ENCODE assay signal across 9 mouse cellular contexts in the genomic region with DNA sequence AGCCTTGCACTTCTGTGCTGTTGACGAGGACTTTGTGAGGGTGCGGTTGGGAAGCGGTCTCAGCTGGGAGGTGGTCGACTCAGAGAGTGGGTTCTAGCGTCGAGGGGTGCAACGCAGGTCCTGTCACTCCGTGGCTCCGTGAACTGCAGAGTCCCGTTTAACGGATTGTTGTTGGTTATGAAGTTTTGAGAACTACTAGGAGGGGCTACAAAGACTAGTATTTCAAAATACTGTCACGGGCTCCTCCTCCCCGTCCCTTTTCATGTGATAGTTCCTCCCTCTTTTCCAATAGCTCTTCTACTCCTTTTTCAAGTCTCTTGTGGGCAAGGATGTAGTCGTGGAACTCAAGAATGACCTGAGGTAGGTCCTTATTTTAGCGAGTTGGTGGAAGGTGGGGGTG. TPM values are rescaled to one million over a fixed set of nuclear protein-coding genes. Genes with fewer than 3 reads are reported as not detected.
DNase-seq lines count a peak whose midpoint lies in the region; ATAC-seq and TF ChIP-seq lines count a peak whose summit lies in the region.
"Had no signal": no experiment of that assay in that cellular context is flagged by ENCODE, and none has a peak within 500 bp of the region (broad histone marks: within the 10 kb centered on the region; RNA-seq: fewer than 3 reads in every experiment).

No protein-coding gene starts in this region.

- ATAC-seq in heart, embryonic 12.5 days (ENCODE audit: insufficient number of reproducible peaks, low FRiP score), result peak; percentile 10; the same call in 1 of the 2 replicates
- peak; percentile 62 for ATAC-seq in granulocyte monocyte progenitor cell, adult 5-6 weeks (replicated peaks; ENCODE audit: poor library complexity, severe bottlenecking)

- H3K27ac ChIP-seq in heart, embryonic 12.5 days (ENCODE audit: poor library complexity, severe bottlenecking), result peak overlapping the region; percentile 95
- peak overlapping the region; percentile 63 for H3K27ac ChIP-seq in ES-Bruce4 (ENCODE audit: insufficient read depth, low read length)

- DNase-seq in heart, postnatal 36 days, result no peak
- no peak for DNase-seq in adrenal gland, adult 8-10 months
- no peak for DNase-seq in adrenal gland, postnatal 10 days
- DNase-seq in left cerebral cortex, postnatal 14 days (ENCODE audit: low spot score in 2 of 2), result no peak

- peak overlapping the region; percentile 85 for H3K4me3 ChIP-seq in heart, embryonic 12.5 days
- H3K4me3 ChIP-seq in ES-Bruce4 (ENCODE audit: low read depth, low read length), result peak overlapping the region; percentile 99
- peak overlapping the region; percentile 97 for H3K4me3 ChIP-seq in megakaryocyte, embryonic 14.5 days (replicated peaks)

- H3K9ac ChIP-seq in heart, embryonic 12.5 days, result peak overlapping the region; percentile 90
- H3K9ac ChIP-seq in ES-Bruce4 (ENCODE audit: low read depth, poor library complexity, severe bottlenecking), result peak overlapping the region; percentile 95

- H3K36me3 ChIP-seq in heart, embryonic 12.5 days, result peaks cover 25% of the 10 kb centered on the region
- H3K36me3 ChIP-seq in ES-Bruce4 (ENCODE audit: control insufficient read depth, insufficient read depth, low read length, poor library complexity, severe bottlenecking), result peaks cover 24% of the 10 kb centered on the region
- H3K36me3 ChIP-seq in megakaryocyte, embryonic 14.5 days (replicated peaks; ENCODE audit: low read length), result peaks cover 26% of the 10 kb centered on the region

- no peaks in the 10 kb centered on the region for H3K9me3 ChIP-seq in heart, embryonic 12.5 days (replicated peaks)
- H3K9me3 ChIP-seq in ES-Bruce4 (replicated peaks; ENCODE audit: control insufficient read depth, insufficient read depth, low read length, poor library complexity, severe bottlenecking), result no peaks in the 10 kb centered on the region
- no peaks in the 10 kb centered on the region for H3K9me3 ChIP-seq in megakaryocyte, embryonic 14.5 days

- TF ChIP-seq POLR2A in ES-Bruce4 (IDR thresholded peaks at IDR 0.05; ENCODE audit: insufficient read depth, low read length), result no peak

- no peak for TF ChIP-seq CTCF in ES-Bruce4 (IDR thresholded peaks at IDR 0.05; ENCODE audit: low read depth, low read length)

- no peaks in the 10 kb centered on the region for H3K27me3 ChIP-seq in heart, embryonic 12.5 days (replicated peaks)
- H3K27me3 ChIP-seq in ES-Bruce4 (ENCODE audit: control insufficient read depth, insufficient read depth, low read length, poor library complexity, severe bottlenecking), result no peaks in the 10 kb centered on the region
- H3K27me3 ChIP-seq in megakaryocyte, embryonic 14.5 days (replicated peaks), result peaks cover 3% of the 10 kb centered on the region

- H3K4me2 ChIP-seq in heart, embryonic 12.5 days, result peak overlapping the region; percentile 92

- intact Hi-C loops in heart, postnatal 36 days (cut with DNase I), result loop anchor here (2.0 to 10.0 kb wide), 2 partner anchors 18 to 48 kb away; partner anchors contain the start of genes Neu1 and Vars
- intact Hi-C loops in left cerebral cortex, postnatal 14 days (cut with DNase I), result loop anchor here (2.0 to 5.0 kb wide), 3 partner anchors 30 to 130 kb away; partner anchors contain the start of genes Nelfe and Skiv2l

- peaks cover 11% of the 10 kb centered on the region for H3K4me1 ChIP-seq in heart, embryonic 12.5 days (replicated peaks)
- no peaks in the 10 kb centered on the region for H3K4me1 ChIP-seq in ES-Bruce4 (ENCODE audit: control insufficient read depth, insufficient read depth, low read length)
- H3K4me1 ChIP-seq in megakaryocyte, embryonic 14.5 days, result peaks cover 30% of the 10 kb centered on the region

- no peak for TF ChIP-seq EP300 in ES-Bruce4 (IDR thresholded peaks at IDR 0.05; ENCODE audit: insufficient read depth, low read depth, low read length)

- under 1% methylated on average over 15 of the region's 15 CpGs for WGBS in heart, embryonic 12.5 days

RNA-seq across cellular contexts. Expression of gene Lsm2, which starts 0.7 kb away (rescaled TPM):
- 143 and 145 TPM in 2 replicates for polyA plus RNA-seq in heart, embryonic 12.5 days (2016; fragmentation: Nextera tagmentation; extraction: Ambion mirVana)
- total RNA-seq in heart, postnatal 36 days (2021), result 10 to 100 TPM; 16.0 to 17.4 TPM
- polyA plus RNA-seq in ES-Bruce4 (2011; ENCODE audit: insufficient read depth, insufficient read length, low read depth, missing spikeins), result 163 and 166 TPM in 2 replicates
- total RNA-seq in granulocyte monocyte progenitor cell, adult 5-6 weeks (2014; fragmentation: Nextera tagmentation), result 129 and 305 TPM in 2 replicates
- total RNA-seq in granulocyte monocyte progenitor cell, adult 5-6 weeks (2017), result 42.0 and 71.6 TPM in 2 replicates
- polyA plus RNA-seq in megakaryocyte, embryonic 14.5 days (2012; ENCODE audit: insufficient read depth, low replicate concordance), result 64.3 and 95.0 TPM in 2 replicates
- 10 to 100 TPM; 28.2 to 35.4 (median 30.1) TPM for total RNA-seq in adrenal gland, adult 8-10 months (2022)
- total RNA-seq in adrenal gland, postnatal 10 days (2021), result 10 to 100 TPM; 39.0 to 42.8 TPM
- total RNA-seq in left cerebral cortex, postnatal 14 days (2021), result 10 to 100 TPM; 19.9 to 25.7 TPM

RNA-seq across cellular contexts. Expression of gene Hspa1l, which starts 9.8 kb away (rescaled TPM):
- polyA plus RNA-seq in heart, embryonic 12.5 days (2016; fragmentation: Nextera tagmentation; extraction: Ambion mirVana), result 2.9 and 3.1 TPM in 2 replicates
- 1 to 10 TPM; 7.8 to 9.2 TPM for total RNA-seq in heart, postnatal 36 days (2021)
- 0.25 TPM in 1 of 2 replicates, not detected in the other for polyA plus RNA-seq in ES-Bruce4 (2011; ENCODE audit: insufficient read depth, insufficient read length, low read depth, missing spikeins)
- not detected in 2 replicates for total RNA-seq in granulocyte monocyte progenitor cell, adult 5-6 weeks (2014; fragmentation: Nextera tagmentation)
- total RNA-seq in granulocyte monocyte progenitor cell, adult 5-6 weeks (2017), result 0.09 TPM in 1 of 2 replicates, not detected in the other
- not detected in 2 replicates for polyA plus RNA-seq in megakaryocyte, embryonic 14.5 days (2012; ENCODE audit: insufficient read depth, low replicate concordance)
- under 1 TPM; 0.14 to 0.25 (median 0.17) TPM for total RNA-seq in adrenal gland, adult 8-10 months (2022)
- 1 to 10 TPM in 1 of 2 experiments, under 1 TPM in 1; 0.75 to 1.4 TPM for total RNA-seq in adrenal gland, postnatal 10 days (2021)
- under 1 TPM; 0.15 TPM for total RNA-seq in left cerebral cortex, postnatal 14 days (2021)

RNA-seq across cellular contexts. Expression of gene Hspa1a, which starts 10.4 kb away (rescaled TPM):
- 6.2 and 6.4 TPM in 2 replicates for polyA plus RNA-seq in heart, embryonic 12.5 days (2016; fragmentation: Nextera tagmentation; extraction: Ambion mirVana)
- 1 to 10 TPM; 4.2 to 4.6 TPM for total RNA-seq in heart, postnatal 36 days (2021)
- polyA plus RNA-seq in ES-Bruce4 (2011; ENCODE audit: insufficient read depth, insufficient read length, low read depth, missing spikeins), result 1.9 and 2.5 TPM in 2 replicates
- 5.5 and 6.2 TPM in 2 replicates for total RNA-seq in granulocyte monocyte progenitor cell, adult 5-6 weeks (2014; fragmentation: Nextera tagmentation)
- 45.2 and 49.0 TPM in 2 replicates for total RNA-seq in granulocyte monocyte progenitor cell, adult 5-6 weeks (2017)
- 1.5 and 2.0 TPM in 2 replicates for polyA plus RNA-seq in megakaryocyte, embryonic 14.5 days (2012; ENCODE audit: insufficient read depth, low replicate concordance)
- total RNA-seq in adrenal gland, adult 8-10 months (2022), result 10 to 100 TPM; 11.9 to 35.8 (median 14.4) TPM
- 10 to 100 TPM in 1 of 2 experiments, 1 to 10 TPM in 1; 7.3 to 13.6 TPM for total RNA-seq in adrenal gland, postnatal 10 days (2021)
- total RNA-seq in left cerebral cortex, postnatal 14 days (2021), result 1 to 10 TPM; 5.5 to 6.7 TPM

RNA-seq across cellular contexts. Expression of gene Gm20481, which starts 12.6 kb away (rescaled TPM):
- not detected in 2 replicates for polyA plus RNA-seq in heart, embryonic 12.5 days (2016; fragmentation: Nextera tagmentation; extraction: Ambion mirVana)
- not detected for total RNA-seq in heart, postnatal 36 days (2021)
- polyA plus RNA-seq in ES-Bruce4 (2011; ENCODE audit: insufficient read depth, insufficient read length, low read depth, missing spikeins), result not detected in 2 replicates
- total RNA-seq in granulocyte monocyte progenitor cell, adult 5-6 weeks (2014; fragmentation: Nextera tagmentation), result not detected in 2 replicates
- 0.34 and 1.4 TPM in 2 replicates for total RNA-seq in granulocyte monocyte progenitor cell, adult 5-6 weeks (2017)
- polyA plus RNA-seq in megakaryocyte, embryonic 14.5 days (2012; ENCODE audit: insufficient read depth, low replicate concordance), result not detected in 2 replicates
- under 1 TPM in 1 of 4 experiments, not detected in 3; 0.73 TPM for total RNA-seq in adrenal gland, adult 8-10 months (2022)
- total RNA-seq in adrenal gland, postnatal 10 days (2021), result not detected
- total RNA-seq in left cerebral cortex, postnatal 14 days (2021), result not detected
- total RNA-seq: hematopoietic stem cell, adult 5-6 weeks had no signal

RNA-seq across cellular contexts. Expression of gene Vars, which starts 18.5 kb away (rescaled TPM):
- 82.6 TPM in 2 replicates for polyA plus RNA-seq in heart, embryonic 12.5 days (2016; fragmentation: Nextera tagmentation; extraction: Ambion mirVana)
- 10 to 100 TPM; 26.7 to 27.4 TPM for total RNA-seq in heart, postnatal 36 days (2021)
- polyA plus RNA-seq in ES-Bruce4 (2011; ENCODE audit: insufficient read depth, insufficient read length, low read depth, missing spikeins), result 108 and 123 TPM in 2 replicates
- total RNA-seq in granulocyte monocyte progenitor cell, adult 5-6 weeks (2014; fragmentation: Nextera tagmentation), result 75.6 and 150 TPM in 2 replicates
- total RNA-seq in granulocyte monocyte progenitor cell, adult 5-6 weeks (2017), result 174 and 181 TPM in 2 replicates
- 188 and 650 TPM in 2 replicates for polyA plus RNA-seq in megakaryocyte, embryonic 14.5 days (2012; ENCODE audit: insufficient read depth, low replicate concordance)
- 10 to 100 TPM; 57.9 to 76.0 (median 67.7) TPM for total RNA-seq in adrenal gland, adult 8-10 months (2022)
- total RNA-seq in adrenal gland, postnatal 10 days (2021), result 10 to 100 TPM; 56.5 to 63.0 TPM
- 10 to 100 TPM; 43.1 to 48.6 TPM for total RNA-seq in left cerebral cortex, postnatal 14 days (2021)
